Mouse (Mus musculus) fibroblast of lung, adult 2 months (primary cell): ENCODE data around the gene Nudcd3.

Source experiments
- DNase-seq: peaks from one replicate; pipeline ENCODE4 v3.0.0-alpha.2; 2011; ENCODE audit warnings: low read depth

Nudcd3 gene

DNA sequence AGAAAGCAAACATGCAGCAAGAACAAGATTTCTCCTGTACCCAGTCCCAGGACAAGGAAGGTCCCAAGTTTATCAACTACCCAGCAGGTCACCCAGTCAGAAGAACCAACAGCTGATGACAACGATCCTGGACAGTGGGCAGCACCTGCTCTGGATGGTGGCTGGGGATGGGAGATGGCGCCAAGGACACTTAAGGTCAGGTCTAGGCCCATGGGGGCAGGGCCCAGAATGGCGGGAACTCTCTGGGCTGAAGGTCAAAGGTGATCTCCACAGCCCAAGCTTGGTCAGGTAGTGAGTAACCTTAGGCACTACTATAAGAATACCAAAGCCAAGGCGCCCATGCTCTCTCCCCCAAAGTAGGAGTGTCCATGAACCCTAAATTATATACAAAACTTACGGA, 138.3 kb downstream of the Nudcd3 start:
- DNase-seq, result no peak

GRCm38 (mm10) chr11:6059162-6059561, 141.1 kb downstream of the Nudcd3 start:
- no peak for DNase-seq
